Mouse (Mus musculus): Measurements from ENCODE around the gene Rmdn2.
A peak's percentile ranks its signal among the peaks of the same experiment; 100 is the strongest.

Rmdn2 gene

GRCm38 (mm10) chr17:79705671-79706455, 94.2 kb downstream of the Rmdn2 start:
- DNase-seq (ENCODE audit: low spot score): no peak

GRCm38 (mm10) chr17:79708168-79708567, 96.5 kb downstream of the Rmdn2 start:
- DNase-seq (ENCODE audit: low spot score): no peak

- no peak for DNase-seq (ENCODE audit: low spot score)
Measured at GRCm38 (mm10) chr17:79709718-79710117, 98.1 kb downstream of the Rmdn2 start.

GRCm38 (mm10) chr17:79710246-79710842, 98.7 kb downstream of the Rmdn2 start:
- DNase-seq (ENCODE audit: low spot score): no peak

GRCm38 (mm10) chr17:79711944-79712343, 100.3 kb downstream of the Rmdn2 start:
- DNase-seq (ENCODE audit: low spot score): no peak

- no peak for DNase-seq (ENCODE audit: low spot score)
Measured at GRCm38 (mm10) chr17:79712536-79712935, 100.9 kb downstream of the Rmdn2 start.

- DNase-seq (ENCODE audit: low spot score): no peak
Measured at GRCm38 (mm10) chr17:79713276-79713642, 101.6 kb downstream of the Rmdn2 start.

- DNase-seq (ENCODE audit: low spot score): peak; percentile 24
Measured at GRCm38 (mm10) chr17:79713643-79714367, 102.1 kb downstream of the Rmdn2 start.

- no peak for DNase-seq (ENCODE audit: low spot score)
Measured at GRCm38 (mm10) chr17:79714368-79714895, 102.8 kb downstream of the Rmdn2 start.

GRCm38 (mm10) chr17:79714931-79715637, 103.4 kb downstream of the Rmdn2 start, which contains the start of gene Cyp1b1:
Gene Cyp1b1 (minus strand): TSS chr17:79715061.
- no peak for DNase-seq (ENCODE audit: low spot score)

GRCm38 (mm10) chr17:79715649-79716143, 104.0 kb downstream of the Rmdn2 start:
- peak; percentile 91 for DNase-seq (ENCODE audit: low spot score)

GRCm38 (mm10) chr17:79720681-79721080, 109.0 kb downstream of the Rmdn2 start:
- no peak for DNase-seq (ENCODE audit: low spot score)

GRCm38 (mm10) chr17:79726613-79727012, 115.0 kb downstream of the Rmdn2 start:
- no peak for DNase-seq (ENCODE audit: low spot score)

- no peak for DNase-seq (ENCODE audit: low spot score)
Measured at GRCm38 (mm10) chr17:79728053-79728584, 116.5 kb downstream of the Rmdn2 start.

- DNase-seq (ENCODE audit: low spot score): no peak
Measured at GRCm38 (mm10) chr17:79728585-79729503, 117.2 kb downstream of the Rmdn2 start.

- DNase-seq (ENCODE audit: low spot score): no peak
Measured at GRCm38 (mm10) chr17:79730988-79731387, 119.3 kb downstream of the Rmdn2 start.

- no peak for DNase-seq (ENCODE audit: low spot score)
Measured at GRCm38 (mm10) chr17:79733039-79733438, 121.4 kb downstream of the Rmdn2 start.

GRCm38 (mm10) chr17:79737598-79737997, 125.9 kb downstream of the Rmdn2 start:
- no peak for DNase-seq (ENCODE audit: low spot score)

- DNase-seq (ENCODE audit: low spot score): no peak
Measured at GRCm38 (mm10) chr17:79738847-79739498, 127.3 kb downstream of the Rmdn2 start.

- no peak for DNase-seq (ENCODE audit: low spot score)
Measured at GRCm38 (mm10) chr17:79742635-79743034, 131.0 kb downstream of the Rmdn2 start.
